Mouse (Mus musculus): ENCODE results near the gene Tsnax. TPM values are rescaled to one million over a fixed set of nuclear protein-coding genes. Genes with fewer than 3 reads are reported as not detected.
A peak's percentile ranks its signal among the peaks of the same experiment; 100 is the strongest.

The Tsnax gene
- polyA plus RNA-seq, 1 experiment from 2014 or later = 201 TPM

DNA sequence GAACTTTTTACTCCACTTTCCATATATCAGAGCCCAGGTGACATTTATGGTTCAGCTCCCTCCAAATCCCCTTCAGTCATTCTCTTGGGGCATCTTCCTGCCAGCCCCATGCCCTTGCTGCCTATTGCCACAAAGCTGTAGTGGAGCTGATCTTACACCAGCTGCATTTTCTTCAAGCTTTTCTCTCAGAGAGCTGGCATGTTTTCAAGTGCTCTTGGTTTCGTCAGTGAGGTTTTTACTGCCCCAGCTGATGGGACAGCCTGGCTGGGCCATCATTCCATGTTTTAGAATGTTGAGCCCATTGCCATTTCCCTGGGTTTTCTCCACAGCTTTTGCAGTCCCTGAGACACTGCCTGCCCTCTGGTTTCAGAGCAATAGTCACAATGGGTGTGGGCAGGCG lies 17.0 kb upstream of the Tsnax start:
- no peak overlapping the region for H3K9ac ChIP-seq
- no peak for ATAC-seq (ENCODE audit: low FRiP score, low read depth)
- no peaks in the 10 kb centered on the region for H3K27me3 ChIP-seq
- H3K27ac ChIP-seq (replicated peaks) = no peak overlapping the region
- no peaks in the 10 kb centered on the region for H3K9me3 ChIP-seq
- H3K4me2 ChIP-seq = no peak overlapping the region
- 0 out of 2 replicates have a peak, but pooled peaks cover 6% of the 10 kb centered on the region for H3K4me1 ChIP-seq (replicated peaks)
- 79% methylated on average over 2 of the region's 2 CpGs for WGBS
- H3K4me3 ChIP-seq = no peak overlapping the region
- H3K36me3 ChIP-seq = no peaks in the 10 kb centered on the region

DNA sequence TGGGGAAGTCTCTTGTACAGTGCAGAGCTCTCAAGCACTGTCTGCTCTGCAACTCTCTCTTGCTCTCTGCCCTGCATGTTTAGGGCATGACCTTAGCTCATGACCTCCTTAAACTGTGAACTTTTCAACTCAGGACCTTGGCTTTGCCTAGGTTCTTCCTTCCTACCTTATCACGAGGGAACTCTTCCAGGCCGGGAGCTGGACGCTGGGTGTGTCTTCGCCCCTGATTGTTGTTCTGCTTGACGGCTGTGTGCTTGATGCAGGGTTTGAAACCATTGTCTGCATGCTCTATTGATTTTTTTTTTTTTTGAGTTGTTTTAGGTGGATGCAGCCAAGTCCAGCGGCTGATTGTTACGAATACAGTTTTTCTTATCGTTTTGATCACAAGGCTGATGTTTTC lies 11.3 kb downstream of the Tsnax start:
- Histone ChIP-seq H3K4me1 (replicated peaks) (peaks cover 8% of the 10 kb centered on the region), H3K9me3 (no peaks in the 10 kb centered on the region), H3K27me3 (no peaks in the 10 kb centered on the region), H3K36me3 (peaks cover 50% of the 10 kb centered on the region), H3K27ac (replicated peaks) (no peak overlapping the region), H3K4me2 (no peak overlapping the region), H3K9ac (no peak overlapping the region), H3K4me3 (no peak overlapping the region)
- no peak for ATAC-seq (ENCODE audit: low FRiP score, low read depth)
- 92% methylated on average over 8 of the region's 8 CpGs for WGBS

DNA sequence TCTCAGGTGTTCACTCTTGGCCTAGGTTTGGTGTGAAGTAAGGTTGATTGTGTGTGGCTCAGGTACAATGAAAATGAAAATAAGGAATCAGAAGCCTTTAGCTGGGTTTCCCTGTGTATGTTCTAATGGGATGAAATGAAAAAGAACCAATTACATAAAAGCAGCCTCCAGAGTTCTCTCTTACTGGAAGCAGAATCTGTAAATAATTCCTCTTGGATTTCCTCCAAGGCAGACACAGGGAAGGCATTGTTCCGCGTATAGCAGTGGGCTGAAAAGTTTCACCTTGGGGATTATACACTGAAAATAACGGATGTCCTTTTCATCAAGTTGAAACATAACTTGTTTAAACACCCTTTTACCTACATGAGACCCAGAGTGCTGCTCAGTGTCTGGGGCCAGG lies 14.4 kb downstream of the Tsnax start:
- 48% methylated on average over 3 of the region's 3 CpGs for WGBS
- H3K4me2 ChIP-seq = no peak overlapping the region
- H3K4me1 ChIP-seq (replicated peaks) = peaks cover 8% of the 10 kb centered on the region
- no peak overlapping the region for H3K4me3 ChIP-seq
- peak overlapping the region; percentile 34; the same call in 1 of the 2 replicates for H3K27ac ChIP-seq (replicated peaks)
- ATAC-seq (ENCODE audit: low FRiP score, low read depth) = no peak
- no peaks in the 10 kb centered on the region for H3K9me3 ChIP-seq
- H3K36me3 ChIP-seq = peaks cover 75% of the 10 kb centered on the region
- no peak overlapping the region for H3K9ac ChIP-seq
- no peaks in the 10 kb centered on the region for H3K27me3 ChIP-seq

DNA sequence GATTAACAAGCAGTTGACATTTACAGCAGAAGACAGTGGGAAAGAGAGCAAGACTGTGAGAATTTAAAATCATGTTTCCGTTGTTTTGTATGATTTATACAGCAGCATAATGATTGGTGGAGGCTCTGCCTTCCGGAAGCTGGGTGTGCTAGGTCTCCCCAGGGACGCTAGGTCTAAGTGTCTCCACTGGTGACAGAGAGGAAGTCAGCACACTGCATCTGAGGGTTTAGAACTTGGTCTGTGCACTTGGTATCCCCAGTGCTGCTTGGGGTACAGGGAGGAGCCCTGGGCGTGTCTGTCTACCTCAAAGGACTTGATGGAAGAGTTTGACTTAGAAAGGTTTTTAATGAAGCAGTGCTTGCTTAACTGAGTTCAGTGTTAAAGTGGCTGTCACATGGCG lies 16.0 kb downstream of the Tsnax start:
- Histone ChIP-seq H3K9ac (no peak overlapping the region), H3K9me3 (no peaks in the 10 kb centered on the region), H3K4me1 (replicated peaks) (peaks cover 8% of the 10 kb centered on the region), H3K27me3 (no peaks in the 10 kb centered on the region), H3K4me2 (no peak overlapping the region), H3K27ac (replicated peaks) (no peak overlapping the region), H3K36me3 (peaks cover 82% of the 10 kb centered on the region), H3K4me3 (no peak overlapping the region)
- ATAC-seq (ENCODE audit: low FRiP score, low read depth) = no peak
- 94% methylated on average over 5 of the region's 5 CpGs for WGBS

- no peak for ATAC-seq (ENCODE audit: low FRiP score, low read depth)
Observed at GRCm38 (mm10) chr8:125031276-125031675, 18.5 kb downstream of the Tsnax start.

GRCm38 (mm10) chr8:125034669-125035068 lies 21.9 kb downstream of the Tsnax start:
- Histone ChIP-seq H3K27ac (replicated peaks) (peak overlapping the region; percentile 40), H3K4me3 (no peak overlapping the region), H3K4me2 (no peak overlapping the region), H3K27me3 (no peaks in the 10 kb centered on the region), H3K9me3 (no peaks in the 10 kb centered on the region), H3K4me1 (replicated peaks) (no peaks in the 10 kb centered on the region; the same call in 1 of the 2 replicates), H3K36me3 (peaks cover 42% of the 10 kb centered on the region), H3K9ac (no peak overlapping the region)
- peak; percentile 74 for ATAC-seq (ENCODE audit: low FRiP score, low read depth)
- 15% methylated on average over 8 of the region's 8 CpGs for WGBS

More at GRCm38 (mm10) chr8:125031276-125031675, 18.5 kb downstream of the Tsnax start:
- 90% methylated on average over 5 of the region's 5 CpGs for WGBS
- Histone ChIP-seq H3K27ac (replicated peaks) (no peak overlapping the region), H3K4me3 (no peak overlapping the region), H3K4me1 (replicated peaks) (peaks cover 8% of the 10 kb centered on the region), H3K9ac (no peak overlapping the region), H3K36me3 (peaks cover 60% of the 10 kb centered on the region), H3K9me3 (no peaks in the 10 kb centered on the region), H3K4me2 (no peak overlapping the region), H3K27me3 (no peaks in the 10 kb centered on the region)

DNA sequence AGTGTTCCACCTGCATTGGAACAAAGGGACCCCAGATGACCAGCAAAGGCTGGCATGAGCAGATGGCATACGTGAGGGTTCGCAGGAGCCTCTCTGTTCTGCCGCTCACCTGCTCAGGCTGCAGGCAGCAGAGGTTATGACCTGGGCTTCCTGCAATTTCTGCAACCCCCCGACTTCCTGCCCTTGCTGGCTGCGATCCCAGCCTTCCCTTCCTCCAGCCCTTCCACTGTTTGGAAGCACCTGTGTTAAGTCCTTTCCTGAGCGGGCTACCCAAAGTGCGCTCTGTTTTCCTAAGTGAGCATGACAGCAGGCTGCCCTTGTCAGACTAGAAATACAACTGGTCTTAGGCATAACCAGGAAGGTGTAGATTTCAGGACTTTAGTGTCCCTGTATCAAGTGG lies 24.3 kb downstream of the Tsnax start:
- no peaks in the 10 kb centered on the region for H3K27me3 ChIP-seq
- no peak overlapping the region for H3K9ac ChIP-seq
- no peak overlapping the region for H3K4me3 ChIP-seq
- H3K27ac ChIP-seq (replicated peaks) = no peak overlapping the region
- H3K4me1 ChIP-seq (replicated peaks) = no peaks in the 10 kb centered on the region; the same call in 1 of the 2 replicates
- H3K4me2 ChIP-seq = no peak overlapping the region
- no peaks in the 10 kb centered on the region for H3K9me3 ChIP-seq
- ATAC-seq (ENCODE audit: low FRiP score, low read depth) = no peak
- H3K36me3 ChIP-seq = peaks cover 32% of the 10 kb centered on the region
- whole genome bisulfite sequencing = 92% methylated on average over 7 of the region's 7 CpGs

DNA sequence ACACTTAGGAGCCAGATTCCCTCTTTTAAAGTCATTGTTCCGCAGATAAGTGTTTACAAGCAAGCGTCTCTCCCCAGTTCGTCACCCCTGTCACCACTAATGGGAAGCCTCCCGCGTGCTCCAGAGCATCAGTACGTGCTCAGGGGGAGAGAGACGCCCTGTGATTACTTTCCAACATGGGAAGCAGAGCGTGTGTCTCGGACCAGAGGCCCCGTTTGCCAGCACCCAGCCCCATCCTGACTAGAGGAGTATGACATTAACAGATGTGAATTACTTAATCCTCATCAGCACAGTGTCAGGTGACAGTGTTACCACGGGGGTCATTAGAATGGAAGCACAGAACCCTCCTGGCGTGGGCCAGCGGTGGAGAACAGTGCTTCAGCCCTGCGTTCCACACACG lies 25.9 kb downstream of the Tsnax start:
- Histone ChIP-seq H3K27ac (replicated peaks) (no peak overlapping the region), H3K4me2 (no peak overlapping the region), H3K4me3 (no peak overlapping the region), H3K9me3 (no peaks in the 10 kb centered on the region), H3K27me3 (no peaks in the 10 kb centered on the region), H3K36me3 (peaks cover 21% of the 10 kb centered on the region), H3K4me1 (replicated peaks) (no peaks in the 10 kb centered on the region; the same call in 1 of the 2 replicates), H3K9ac (no peak overlapping the region)
- 80% methylated on average over 15 of the region's 15 CpGs for WGBS
- no peak for ATAC-seq (ENCODE audit: low FRiP score, low read depth)

GRCm38 (mm10) chr8:125040587-125041375 lies 28.0 kb downstream of the Tsnax start:
- 78% methylated on average over 15 of the region's 15 CpGs for WGBS
- no peak overlapping the region for H3K4me3 ChIP-seq
- H3K9me3 ChIP-seq = no peaks in the 10 kb centered on the region
- H3K27ac ChIP-seq (replicated peaks) = no peak overlapping the region
- no peak overlapping the region for H3K9ac ChIP-seq
- H3K4me1 ChIP-seq (replicated peaks) = no peaks in the 10 kb centered on the region
- no peaks in the 10 kb centered on the region for H3K27me3 ChIP-seq
- H3K36me3 ChIP-seq = peaks cover 20% of the 10 kb centered on the region
- H3K4me2 ChIP-seq = no peak overlapping the region
- ATAC-seq (ENCODE audit: low FRiP score, low read depth) = no peak

DNA sequence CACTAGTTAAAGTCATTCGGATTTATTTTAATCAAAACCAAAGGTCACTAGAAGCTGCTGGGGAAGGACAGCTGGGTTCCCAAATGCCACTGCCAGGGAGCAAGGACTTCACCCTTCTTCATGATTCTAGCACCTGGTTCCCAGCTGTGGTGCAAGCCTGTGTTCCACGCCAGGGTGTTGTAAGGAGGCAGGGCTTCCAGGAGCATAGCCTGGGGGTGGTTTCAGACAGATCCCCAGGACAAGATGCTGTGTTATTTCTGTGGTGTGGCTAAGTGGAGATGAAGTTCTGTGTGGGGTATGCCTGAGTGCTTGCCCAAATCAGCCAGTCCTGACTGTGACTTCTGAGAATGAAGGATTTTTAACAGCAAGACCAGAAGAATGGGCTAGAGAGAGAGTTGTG lies 28.7 kb downstream of the Tsnax start:
- no peak overlapping the region for H3K27ac ChIP-seq (replicated peaks)
- no peaks in the 10 kb centered on the region for H3K27me3 ChIP-seq
- ATAC-seq (ENCODE audit: low FRiP score, low read depth) = no peak
- 72% methylated on average over 2 of the region's 2 CpGs for WGBS
- peaks cover 17% of the 10 kb centered on the region; the same call in 1 of the 2 replicates for H3K36me3 ChIP-seq
- no peak overlapping the region for H3K9ac ChIP-seq
- no peak overlapping the region for H3K4me2 ChIP-seq
- no peaks in the 10 kb centered on the region for H3K4me1 ChIP-seq (replicated peaks)
- no peaks in the 10 kb centered on the region for H3K9me3 ChIP-seq
- no peak overlapping the region for H3K4me3 ChIP-seq

DNA sequence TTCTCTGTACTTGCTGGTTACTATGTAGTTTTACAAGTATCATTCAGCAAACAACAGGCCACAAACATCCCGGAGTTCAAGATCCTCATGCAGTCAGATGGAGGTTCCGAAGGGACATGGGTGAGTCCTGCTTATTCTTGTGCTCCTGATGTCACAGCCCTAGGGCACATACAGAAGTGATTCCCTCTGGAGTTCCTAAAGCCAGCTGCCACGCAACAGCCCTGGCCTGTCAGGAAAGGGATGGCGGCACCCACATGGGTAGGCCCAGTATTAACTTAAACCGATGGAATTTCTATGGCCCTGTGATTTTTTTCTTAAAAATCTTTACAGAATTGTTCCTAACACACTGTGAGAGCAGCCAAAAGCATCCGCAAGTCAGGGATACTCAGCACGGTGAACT lies 30.6 kb downstream of the Tsnax start:
- no peak for ATAC-seq (ENCODE audit: low FRiP score, low read depth)
- WGBS = 69% methylated on average over 7 of the region's 7 CpGs

DNA sequence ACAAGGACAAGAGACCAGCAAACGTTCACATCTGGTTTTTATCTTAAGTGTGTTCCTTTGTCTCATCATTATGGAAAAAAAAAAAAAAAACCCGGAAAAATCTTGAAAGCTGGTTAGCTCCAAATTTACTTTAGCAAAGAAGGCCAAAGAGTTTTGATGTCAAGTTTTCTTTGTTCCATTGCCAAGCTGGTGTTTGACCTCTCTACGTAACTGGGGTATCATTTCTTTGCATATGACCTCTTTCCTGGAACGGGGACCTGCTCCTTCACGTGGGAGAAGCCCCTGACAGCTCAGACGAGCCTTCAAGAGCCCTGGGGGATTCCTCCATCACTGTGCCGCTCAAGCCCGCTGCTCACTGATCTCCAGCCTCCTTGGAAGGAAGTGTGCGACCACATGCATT lies 31.1 kb downstream of the Tsnax start:
- WGBS = 52% methylated on average over 9 of the region's 9 CpGs

More for the DNA sequence above, 30.6 kb downstream of the Tsnax start:
- H3K9ac ChIP-seq = no peak overlapping the region
- H3K9me3 ChIP-seq = no peaks in the 10 kb centered on the region
- no peak overlapping the region for H3K4me2 ChIP-seq
- H3K4me1 ChIP-seq (replicated peaks) = no peaks in the 10 kb centered on the region
- H3K4me3 ChIP-seq = no peak overlapping the region
- H3K27ac ChIP-seq (replicated peaks) = no peak overlapping the region
- H3K36me3 ChIP-seq = peaks cover 17% of the 10 kb centered on the region; the same call in 1 of the 2 replicates
- no peaks in the 10 kb centered on the region for H3K27me3 ChIP-seq

More for the DNA sequence above, 31.1 kb downstream of the Tsnax start:
- Histone ChIP-seq H3K9ac (no peak overlapping the region), H3K4me2 (no peak overlapping the region), H3K36me3 (peaks cover 15% of the 10 kb centered on the region; the same call in 1 of the 2 replicates), H3K9me3 (no peaks in the 10 kb centered on the region), H3K4me1 (replicated peaks) (no peaks in the 10 kb centered on the region), H3K27ac (replicated peaks) (no peak overlapping the region), H3K4me3 (no peak overlapping the region), H3K27me3 (no peaks in the 10 kb centered on the region)
- ATAC-seq (ENCODE audit: low FRiP score, low read depth) = no peak
